Mouse (Mus musculus): ENCODE results near the gene Dcbld1. TPM values are rescaled to one million over a fixed set of nuclear protein-coding genes. Genes with fewer than 3 reads are reported as not detected.
A peak's percentile ranks its signal among the peaks of the same experiment; 100 is the strongest.

Dcbld1 gene
- total RNA-seq (2021): 4.0 and 4.9 TPM in 2 replicates
- long read RNA-seq, transcript Dcbld1-201 (11 exons, 3,024 nt): major isoform, 8 of 14 reads
- long read RNA-seq, partial matches to known transcripts: 2 of 14 reads
- long read RNA-seq, other reads (novel, unspliced or antisense): 3 of 14 reads

DNA sequence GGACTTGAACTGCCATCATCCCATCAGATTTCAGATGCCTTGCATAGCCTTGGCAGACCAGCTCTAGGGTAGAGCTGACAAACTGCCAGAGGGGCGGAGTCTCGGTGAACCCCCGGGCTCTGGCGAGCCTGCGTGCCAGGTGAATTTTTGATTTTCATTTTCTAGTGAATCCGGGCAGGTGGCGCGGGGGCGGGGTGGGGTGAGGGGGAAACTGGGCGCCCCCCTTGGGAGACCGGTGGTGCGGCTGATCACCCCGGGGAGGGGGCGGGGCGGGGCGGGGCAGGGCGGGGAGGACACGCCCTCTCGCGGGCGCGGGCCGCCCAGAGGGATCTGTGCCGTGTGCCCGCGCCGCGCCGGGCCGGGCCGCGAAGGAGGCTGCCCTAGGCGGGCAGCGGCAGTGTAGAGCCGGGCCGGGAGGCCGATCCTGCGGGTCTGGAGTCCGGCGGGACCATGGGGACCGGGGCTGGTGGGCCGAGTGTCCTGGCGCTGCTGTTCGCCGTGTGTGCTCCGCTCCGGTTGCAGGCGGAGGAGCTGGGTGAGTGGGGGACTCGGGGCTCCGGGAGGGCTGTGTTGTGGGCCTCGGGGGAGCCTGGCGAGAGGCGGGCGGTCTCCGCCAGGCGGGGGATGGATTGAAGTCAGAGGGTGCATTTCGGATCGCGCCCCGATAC lies at the start of gene Dcbld1:
Gene Dcbld1 (plus strand): TSS at position 319 of the 668 bp plus-strand sequence.
- peak; percentile 69 for DNase-seq

DNA sequence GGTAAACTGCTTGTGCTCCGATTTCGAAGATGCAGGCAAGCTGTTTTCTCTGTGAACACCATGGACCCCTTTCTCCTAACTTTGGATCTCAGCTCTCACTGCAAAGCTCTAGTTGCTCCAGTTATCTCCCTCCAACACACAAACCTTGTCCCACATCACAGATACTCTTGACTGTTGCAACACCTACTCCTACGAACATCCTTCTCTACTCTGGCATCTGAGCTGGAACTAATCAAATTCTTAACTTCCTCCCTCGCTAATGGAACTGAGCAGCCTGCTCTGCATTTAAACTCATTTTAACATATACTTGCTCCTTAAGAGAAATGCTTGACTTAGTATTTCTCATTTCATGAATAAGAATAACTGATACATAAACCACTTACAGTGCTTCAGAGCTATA lies 47.5 kb upstream of the Dcbld1 start:
- no peak for DNase-seq

DNA sequence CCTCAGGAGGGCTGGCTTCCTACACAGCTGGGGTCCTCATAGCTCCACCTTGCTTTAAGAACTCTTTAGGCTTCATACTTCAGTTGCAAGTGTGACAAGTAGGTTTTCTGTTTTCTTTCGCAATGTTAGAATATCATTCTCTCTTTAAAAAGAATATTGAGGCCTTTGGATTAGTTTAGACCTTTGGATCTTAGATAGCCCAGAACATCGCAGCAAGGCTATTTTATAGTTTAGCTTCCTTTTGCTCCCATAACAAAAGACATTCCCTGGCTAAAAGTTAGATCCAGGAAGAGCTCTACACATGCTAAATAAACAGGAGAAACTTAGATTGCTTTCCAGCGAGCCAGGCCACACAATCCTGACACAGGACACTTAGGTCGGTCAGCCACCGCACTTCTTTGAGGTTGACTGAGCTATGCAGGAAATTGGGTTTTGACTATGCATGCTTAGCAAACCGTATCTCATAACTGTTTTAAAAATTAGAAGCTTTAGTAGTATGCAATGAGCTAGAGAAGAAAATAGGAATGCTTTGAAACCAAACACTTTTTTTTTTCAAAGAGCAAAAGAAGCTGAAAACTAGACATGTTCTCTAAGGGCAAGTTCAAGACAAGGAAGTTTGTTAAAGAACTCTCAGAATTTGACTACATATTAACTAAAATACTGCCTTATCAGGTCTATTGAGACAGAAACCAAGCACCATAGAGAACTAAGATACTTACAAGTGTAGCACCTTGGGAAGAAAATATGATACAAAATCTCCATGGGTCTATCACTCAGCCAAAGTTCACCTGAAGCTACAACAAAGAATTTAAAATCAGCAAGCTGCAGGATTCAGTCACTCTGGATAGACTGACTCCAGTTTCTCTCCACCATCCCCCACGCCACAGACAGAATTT lies 38.2 kb upstream of the Dcbld1 start, which contains the start of gene Ros1:
Gene Ros1 (minus strand): TSS at position 288 of the 896 bp plus-strand sequence.
- no peak for DNase-seq

DNA sequence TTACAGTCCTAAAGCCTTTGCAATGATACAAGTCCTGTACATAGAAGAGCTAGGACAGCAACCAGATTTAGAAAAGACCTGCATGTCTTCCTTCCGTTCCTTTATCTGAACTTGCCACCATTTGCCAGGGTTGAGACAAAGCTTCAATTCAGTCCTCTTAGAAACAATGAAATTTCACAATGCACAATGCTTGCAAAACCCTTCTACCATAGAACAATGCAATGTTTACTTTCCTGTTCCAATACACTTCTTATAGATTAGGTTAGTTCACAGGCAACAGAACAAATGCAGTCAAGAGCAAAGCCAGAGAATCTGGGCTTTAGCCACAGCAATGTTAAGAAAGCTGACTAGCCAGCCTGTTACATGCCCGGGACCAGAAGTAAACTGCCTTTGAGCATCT lies 29.4 kb upstream of the Dcbld1 start:
- DNase-seq: no peak

DNA sequence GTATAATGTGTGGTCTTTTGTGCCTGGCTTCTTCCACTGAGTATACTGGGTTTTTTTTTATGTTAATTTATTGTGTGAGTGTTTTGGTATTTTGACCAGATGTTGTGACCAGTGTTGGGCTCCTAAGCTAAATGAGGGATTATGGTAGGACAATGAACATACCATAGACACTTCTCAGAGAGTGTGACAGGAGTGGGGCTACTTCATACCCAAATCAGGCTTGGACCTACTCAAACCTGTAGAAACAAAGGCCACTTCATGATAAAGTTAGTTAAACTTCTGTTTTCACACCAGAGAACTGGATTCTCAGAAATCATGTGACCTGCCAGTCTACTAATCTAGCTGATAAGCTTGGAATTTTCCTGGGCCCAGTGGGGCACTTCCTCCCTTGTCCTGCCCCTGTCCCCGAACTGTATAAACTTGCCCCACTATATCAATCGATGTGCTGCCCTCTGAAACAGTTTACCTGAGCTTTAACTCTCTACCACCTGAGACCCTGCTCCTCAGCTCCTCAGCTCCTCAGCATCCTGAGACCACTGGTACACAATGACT lies 18.1 kb upstream of the Dcbld1 start:
- DNase-seq: no peak

DNA sequence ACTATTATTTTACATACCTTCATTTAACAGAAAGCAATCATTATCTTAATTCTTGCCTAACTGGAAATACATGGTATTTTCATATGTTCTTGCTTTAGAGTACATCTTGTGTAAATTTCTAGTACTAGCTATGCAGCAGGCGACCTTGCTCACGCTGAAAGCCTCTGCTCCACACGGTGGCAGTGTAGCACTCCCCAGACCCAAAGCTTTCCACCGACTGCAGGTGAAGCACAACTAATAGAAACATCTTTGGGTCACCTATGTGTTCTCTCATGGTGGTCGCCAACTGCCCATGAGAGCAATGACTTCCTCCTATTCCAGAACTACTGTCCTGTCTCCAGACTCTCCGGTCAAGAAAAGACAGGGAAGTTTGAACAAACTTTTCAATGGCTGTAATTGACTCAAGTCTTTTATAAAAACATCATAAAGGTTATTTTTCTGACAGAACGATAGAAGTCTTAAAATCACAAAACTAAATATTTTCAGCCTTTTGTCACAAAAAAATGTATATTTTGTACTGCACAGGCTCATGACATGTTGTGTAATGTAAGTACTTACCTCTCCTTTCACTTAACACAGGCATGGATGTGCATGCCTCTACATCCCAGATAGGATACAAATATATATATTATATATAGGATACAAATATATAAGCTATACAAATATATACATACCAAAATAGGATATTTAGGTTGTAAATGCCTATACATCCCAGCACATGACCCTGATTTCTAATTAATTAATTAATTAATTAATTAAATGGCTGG lies 16.4 kb upstream of the Dcbld1 start:
- DNase-seq: peak; percentile 63

DNA sequence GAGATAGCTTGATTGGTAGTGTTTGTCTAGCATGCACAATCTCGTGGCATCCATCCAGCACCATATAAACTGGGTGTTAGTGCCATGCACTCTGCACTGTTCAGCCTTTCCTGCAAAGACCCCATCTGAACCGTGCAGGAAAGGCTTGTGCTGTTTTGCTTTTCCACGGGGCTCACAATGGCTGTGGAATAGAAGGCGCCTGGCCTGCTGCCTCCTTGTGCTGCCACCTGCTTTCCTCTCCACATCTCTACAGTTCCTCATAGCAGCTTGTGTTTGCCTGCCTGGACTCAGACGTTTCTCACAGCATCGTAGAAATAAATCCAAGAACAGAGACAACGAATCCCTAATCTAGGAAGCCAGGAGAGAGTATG lies 15.9 kb upstream of the Dcbld1 start:
- no peak for DNase-seq

DNA sequence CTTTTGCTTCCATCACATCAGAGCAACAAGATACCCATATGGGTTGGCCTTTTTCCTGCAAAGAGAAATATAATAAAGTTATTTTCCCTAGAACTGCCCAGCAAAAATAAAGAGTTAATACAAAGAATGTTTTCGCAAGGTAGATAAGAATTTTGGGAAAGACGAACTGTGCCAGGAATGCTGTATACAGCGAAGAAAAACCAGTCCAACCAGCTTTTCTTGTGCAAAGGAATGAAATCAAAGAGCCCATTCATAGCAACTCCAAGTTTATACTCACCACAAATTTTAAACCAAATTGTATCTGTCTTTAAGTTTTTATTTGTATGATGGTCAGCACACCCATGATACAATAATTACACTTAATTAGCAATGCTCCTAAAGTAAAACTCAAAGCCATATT lies 13.8 kb upstream of the Dcbld1 start:
- no peak for DNase-seq

DNA sequence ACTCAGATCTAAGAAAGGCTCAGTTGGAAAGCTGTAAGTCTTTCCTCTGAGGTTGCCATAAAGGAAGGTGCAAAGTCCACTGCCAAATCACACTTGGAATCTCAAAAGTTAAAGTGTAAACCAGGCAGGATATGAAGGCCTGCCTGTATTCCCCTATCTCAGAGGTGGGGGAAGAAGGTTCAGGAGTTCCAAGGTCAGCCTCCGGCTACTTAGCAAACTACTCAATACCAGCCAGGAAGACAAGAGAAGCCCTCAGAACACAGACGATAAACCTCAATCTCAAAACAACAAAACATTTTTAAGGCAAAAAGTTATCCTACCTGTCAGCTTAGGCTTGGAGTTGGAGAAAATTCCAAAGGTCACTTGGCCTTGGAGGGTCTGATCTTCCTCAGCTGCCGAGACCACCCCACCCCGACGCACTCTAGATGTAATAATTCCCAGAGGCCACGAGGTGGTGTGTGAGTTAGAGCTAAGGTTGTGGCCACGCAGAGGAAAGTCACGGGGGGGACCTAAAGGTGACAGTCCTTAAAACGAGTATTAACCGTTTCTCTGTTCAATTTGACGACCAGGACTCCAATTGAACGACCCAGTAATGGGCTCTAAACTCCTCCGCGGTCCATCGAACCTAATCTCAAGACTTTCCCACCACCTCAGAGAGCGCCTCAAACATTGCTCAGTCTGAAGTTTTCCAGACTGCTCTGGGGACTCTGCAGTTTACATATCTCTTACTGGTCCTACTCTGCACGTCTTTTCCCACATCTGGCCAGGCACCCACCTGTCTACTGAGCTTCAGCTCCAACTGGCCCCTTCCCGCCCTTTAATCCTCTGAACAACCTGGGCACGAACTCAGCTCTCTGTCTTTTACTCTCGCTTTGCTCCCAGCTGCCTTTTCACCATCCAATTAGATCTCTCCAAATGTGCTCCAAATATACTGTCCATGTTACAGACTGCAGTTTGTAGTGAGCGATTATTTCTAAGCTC lies 933 bp upstream of the Dcbld1 start:
- peak; percentile 23 for DNase-seq

DNA sequence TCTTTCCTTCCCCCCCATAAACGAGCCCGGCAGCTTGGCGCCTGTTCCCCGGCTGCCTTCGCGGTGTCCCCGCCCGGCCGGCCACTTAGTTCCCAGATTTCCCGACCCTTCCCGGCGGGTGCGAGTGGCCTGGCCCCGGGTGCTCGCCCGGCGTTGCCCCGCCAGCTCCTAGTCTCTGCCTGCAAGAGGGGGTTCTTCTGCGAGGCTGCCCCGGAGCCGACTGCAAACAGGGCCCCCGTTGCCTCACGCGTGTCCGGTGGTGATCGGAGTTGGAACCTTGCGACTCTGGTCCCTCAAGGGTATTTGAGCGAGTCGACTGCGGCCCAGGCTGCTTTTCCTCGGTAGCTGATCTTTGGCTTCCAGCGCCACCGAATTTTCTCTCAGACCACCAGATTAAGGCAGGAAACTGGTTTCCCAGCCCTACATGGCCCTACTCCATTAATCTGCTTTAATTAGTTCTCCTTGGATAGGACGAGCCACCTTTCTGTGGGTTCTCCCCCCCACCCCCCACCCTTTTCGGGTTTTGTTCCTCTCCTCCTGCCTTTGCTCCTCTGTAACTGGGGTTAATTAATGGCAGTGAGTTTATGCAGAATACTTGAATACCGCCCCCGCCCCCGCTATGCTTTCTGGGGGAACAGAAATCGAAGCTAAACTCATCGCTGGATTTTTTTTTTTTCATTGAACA lies 692 bp downstream of the Dcbld1 start:
- DNase-seq: peak; percentile 38

DNA sequence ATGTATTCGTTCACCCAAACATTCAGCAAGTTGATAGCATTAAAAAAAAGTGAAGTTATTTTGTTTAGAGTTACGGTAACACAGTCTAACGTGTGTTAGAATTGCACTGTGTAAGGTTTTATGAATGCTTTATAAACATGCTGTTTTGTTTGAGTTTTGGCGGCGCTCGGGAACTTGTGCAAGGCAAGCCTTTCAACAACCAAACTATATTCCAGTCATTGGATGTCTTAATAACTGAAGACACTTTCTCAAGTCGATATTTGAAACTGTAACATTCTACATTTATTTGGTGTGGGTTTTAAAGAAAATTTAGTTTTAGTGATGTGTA lies 1.2 kb downstream of the Dcbld1 start:
- DNase-seq: no peak

DNA sequence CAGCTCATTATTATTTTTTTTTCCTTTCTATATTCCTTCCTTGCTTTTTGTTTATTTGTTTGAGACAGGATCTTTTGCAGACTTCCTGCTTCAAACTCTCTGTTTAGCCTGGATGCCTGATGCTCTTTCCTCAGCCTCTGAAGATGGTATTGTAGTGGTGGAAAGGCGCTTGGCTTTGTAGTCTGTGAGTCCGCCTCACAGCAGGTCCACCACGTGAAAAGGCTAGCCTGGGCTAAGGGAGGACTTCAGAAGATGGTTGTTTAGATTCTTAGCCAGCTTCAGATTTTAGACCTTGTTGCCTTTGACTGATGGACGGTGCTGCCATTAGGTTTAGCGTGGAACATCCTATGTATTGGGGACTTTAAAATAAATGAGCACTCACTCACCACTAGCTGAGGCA lies 2.0 kb downstream of the Dcbld1 start:
- DNase-seq: no peak

DNA sequence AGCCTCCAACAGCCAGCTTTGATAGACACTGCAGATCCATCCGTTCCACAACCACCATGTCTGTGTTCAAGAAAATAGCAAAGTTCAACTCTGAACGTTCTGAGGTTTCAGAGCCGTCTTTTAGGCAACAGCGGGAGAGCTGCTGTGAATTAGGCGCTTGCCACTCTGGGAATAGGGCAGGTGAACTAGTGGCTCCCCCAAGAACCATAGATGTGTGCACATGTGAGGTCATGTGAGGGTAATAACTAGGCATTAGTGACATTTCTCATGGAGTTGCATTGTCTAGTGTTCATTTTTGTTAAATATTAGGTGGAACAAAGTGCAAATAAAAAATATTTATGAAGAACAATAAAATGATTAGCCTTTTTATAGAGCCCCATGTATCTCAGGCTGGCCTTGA lies 8.6 kb downstream of the Dcbld1 start:
- DNase-seq: no peak

DNA sequence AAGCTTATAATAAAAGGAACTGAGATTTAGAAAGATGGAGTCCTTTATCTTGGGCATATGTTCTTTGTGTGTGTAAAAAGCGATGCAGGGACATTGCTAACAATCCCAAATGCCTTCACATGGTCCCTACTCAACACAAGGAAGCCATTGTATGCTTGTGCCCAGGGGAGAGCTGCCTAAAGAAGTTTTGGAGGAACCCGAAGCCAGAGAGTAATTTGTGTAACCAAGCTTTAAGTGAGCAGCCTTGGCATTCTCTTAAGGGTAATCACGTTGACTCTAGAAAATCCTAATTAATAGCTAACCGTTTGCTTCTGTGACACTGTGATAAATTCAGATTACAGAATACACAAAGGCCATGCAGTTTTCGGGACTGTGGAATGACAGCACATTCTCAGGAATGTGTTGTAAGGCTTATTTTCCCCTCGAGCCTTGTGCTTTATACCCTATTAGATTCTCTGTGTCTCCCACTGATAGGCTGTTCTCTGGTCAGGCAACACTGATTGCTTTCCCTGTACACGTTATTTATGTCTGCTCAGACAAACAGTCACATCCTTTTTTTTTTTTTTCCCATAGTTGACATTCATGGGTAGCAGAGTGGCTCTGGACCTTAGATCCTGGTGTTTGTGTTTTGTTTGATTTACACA lies 9.4 kb downstream of the Dcbld1 start:
- DNase-seq: no peak

DNA sequence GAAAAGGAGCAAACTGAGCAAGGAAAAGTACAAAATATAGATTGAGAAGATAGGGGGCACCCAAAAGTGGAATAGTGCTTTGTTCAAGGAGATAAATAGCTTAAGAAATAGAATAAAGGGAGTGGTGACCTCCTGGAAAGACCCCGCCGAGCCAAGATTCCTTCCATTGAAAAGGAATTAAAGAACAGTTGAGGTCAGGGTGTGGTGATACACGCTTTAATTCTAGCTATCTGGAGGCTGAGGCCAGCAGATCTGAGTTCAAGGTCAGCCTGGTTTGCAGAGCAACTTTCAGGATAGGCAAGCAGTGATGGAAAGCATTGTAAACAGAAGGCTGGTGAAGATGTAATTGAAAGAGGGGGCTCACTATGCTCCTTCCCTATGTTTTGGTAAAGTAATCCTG lies 12.8 kb downstream of the Dcbld1 start:
- no peak for DNase-seq

DNA sequence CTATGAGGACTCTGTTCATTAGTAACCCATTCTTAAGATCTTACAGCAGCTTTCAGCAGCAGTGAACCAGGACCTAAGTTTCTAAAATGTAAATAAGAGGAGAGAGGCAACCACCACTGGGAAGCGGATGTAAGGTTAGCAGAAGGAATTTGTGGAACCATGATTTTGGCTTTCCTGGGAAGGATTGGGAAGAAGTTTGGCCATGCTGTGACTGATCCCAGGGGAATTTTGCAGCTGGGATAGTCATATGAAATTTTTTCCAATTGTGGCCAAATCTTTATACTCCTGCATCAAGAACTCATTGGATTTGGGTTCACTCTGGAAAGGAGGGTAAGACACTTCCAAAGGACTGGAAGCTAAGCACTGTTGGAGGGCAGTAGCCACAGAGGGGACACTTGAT lies 18.8 kb downstream of the Dcbld1 start:
- DNase-seq: no peak

DNA sequence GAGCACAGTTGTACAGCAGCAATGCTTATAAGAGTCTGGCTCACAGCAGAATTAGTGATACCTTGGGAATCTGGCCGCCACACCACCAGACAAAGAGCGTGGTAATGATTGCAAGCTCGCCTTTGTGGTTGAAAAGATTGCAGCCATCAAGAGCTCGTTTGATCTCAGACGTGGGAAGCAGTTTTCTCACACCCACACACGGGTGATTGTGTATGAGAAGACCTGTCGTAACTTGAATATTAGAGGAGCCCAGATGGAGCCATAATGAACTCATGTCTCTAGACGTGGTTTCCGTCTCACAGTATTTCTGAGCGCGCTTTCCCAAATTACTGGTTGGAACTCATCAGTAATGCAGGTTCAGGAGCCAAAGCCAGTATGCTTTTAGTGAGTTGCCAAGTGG lies 20.0 kb downstream of the Dcbld1 start:
- DNase-seq: no peak

DNA sequence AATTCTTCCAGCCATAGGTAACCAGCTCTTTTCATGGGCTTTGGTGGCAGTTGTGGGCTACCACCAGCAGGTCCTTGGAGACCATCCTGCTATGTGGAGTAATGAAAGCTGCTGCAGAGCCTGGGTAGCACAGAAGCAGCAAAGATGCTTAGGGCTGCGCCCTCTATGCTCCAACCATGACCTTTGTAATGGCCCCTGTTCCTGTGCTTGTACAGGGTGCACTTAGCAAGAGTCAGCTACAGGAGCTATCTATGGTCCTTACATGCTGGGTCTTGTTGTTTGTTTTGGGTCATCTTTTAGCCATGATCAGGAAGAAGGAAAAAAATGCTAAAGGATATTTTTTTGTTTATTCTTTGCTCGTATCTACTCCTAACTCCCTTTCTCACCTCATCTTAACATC lies 24.3 kb downstream of the Dcbld1 start:
- DNase-seq: no peak

DNA sequence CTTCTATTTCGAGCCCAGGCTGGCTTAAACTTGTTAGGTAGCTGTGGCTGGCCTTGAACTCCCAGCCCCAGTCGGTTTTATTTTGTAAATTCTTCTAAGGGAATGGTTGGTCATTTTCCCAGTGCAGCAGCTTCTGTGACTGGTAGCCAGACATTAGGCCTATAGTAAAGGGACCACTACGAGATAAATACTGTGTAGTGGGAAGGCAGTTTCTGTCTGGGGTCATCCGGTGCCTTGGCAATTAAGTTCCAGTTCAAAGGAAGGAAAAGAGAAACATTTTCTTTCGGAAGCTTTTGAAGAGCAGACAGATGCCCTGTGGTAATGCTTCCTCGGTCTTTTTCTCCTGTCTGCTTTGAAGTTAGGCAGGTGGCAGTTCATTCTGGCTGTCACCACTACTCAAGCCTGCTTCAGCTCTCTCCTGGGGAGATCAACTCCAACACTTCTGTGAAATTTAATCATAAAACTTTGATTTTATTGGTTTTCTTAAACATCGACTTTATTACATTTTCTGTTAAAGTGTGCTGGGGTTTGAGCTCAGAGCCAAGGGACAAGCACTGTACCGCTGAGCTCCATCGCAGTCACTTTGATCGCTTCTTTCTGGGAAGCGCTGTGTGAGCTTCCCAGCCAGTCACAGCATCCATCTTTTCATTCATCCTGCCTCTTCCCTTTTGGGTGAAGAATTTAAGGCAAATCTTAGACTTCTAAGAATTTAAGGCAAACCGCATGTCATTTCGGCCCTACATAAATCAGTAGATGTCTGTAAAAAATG lies 24.9 kb downstream of the Dcbld1 start:
- DNase-seq: no peak
